Mouse (Mus musculus): Measurements from ENCODE around the gene B230104I21Rik.

The B230104I21Rik gene

GRCm38 (mm10) chr4:154348197-154348786 lies 12.4 kb downstream of the B230104I21Rik start:
- no peak for DNase-seq (ENCODE audit: low spot score)

GRCm38 (mm10) chr4:154352246-154352645 lies 16.3 kb downstream of the B230104I21Rik start:
- no peak for DNase-seq (ENCODE audit: low spot score)

GRCm38 (mm10) chr4:154355408-154355807 lies 19.5 kb downstream of the B230104I21Rik start:
- DNase-seq (ENCODE audit: low spot score), result no peak

- no peak for DNase-seq (ENCODE audit: low spot score)
These were observed 22.4 kb downstream of the B230104I21Rik start for GRCm38 (mm10) chr4:154358370-154358769.

DNA sequence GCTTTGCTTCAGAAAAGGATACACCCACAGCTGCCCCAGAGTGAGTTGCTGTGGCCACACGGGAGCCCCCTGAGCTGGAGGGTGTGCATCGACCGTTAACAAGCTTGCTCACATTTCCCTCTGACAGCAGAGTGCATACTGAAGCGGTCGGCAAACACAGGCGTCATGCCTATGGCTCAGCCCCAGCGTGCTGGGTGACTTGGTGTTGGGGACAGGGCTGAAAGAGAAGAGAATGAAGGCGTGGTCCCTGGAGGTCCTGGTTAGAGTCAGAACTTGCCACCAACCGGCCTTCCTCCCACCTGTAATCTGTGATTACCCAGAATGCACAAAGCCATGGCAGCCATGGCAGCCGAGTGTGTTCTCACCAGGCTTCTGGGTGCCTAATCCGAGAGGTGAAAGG lies 22.9 kb downstream of the B230104I21Rik start:
- DNase-seq (ENCODE audit: low spot score), result no peak

GRCm38 (mm10) chr4:154359762-154360300 lies 23.9 kb downstream of the B230104I21Rik start:
- no peak for DNase-seq (ENCODE audit: low spot score)

DNA sequence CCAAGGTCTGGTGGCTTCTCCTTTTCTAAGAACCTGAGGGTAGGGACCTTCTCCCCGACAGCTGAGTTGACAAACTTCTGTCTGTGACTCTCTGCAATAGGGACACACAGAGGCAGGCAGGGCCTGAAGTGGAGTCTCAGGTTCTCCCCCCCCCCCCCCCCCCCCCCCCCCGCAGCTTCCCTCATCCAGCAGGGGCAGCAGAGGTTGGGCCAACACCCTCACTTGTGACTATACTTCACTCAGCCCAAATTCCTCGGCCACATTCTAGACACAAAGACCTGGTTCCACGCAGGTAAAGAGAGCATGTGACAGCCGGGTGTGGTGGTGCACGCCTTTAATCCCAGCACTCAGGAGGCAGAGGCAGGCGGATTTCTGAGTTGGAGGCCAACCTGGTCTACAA lies 24.5 kb downstream of the B230104I21Rik start:
- DNase-seq (ENCODE audit: low spot score), result no peak

DNA sequence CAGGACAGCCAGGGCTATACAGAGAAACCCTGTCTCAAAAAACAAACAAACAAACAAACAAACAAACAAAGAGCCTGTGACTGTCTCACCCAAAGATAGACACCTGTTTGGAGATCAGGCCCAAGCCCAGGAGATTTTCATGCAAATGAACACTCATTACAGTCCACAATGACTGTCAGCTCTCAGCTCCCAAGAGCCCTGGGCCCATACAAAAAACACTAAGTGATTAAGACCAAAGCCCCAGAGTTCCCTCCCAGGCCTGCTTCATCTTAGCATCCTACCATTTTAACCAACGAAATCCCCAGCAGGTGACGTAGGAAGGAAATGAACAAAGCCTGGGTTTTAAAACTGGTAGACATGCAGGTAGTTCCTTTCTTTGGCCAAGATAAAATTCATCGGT lies 24.9 kb downstream of the B230104I21Rik start:
- no peak for DNase-seq (ENCODE audit: low spot score)

DNA sequence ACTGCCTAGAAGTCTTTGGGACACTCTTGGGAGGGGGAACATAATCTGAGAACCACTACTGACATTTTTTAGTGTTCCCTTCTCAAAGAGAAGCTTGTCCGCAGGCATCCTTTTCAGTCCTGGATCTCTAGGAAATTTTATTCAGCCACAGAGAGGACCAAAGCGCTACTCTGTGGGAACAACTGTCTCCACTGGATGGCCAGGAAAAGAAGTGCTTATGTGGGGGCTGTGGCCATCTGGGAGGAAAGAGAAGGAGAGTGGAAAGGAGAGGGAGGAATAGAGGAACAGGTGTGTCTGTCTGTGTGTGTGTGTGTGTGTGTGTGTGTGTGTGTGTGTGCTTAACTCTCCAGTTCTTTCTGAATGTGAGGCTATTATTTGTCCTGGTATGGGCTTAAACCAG lies 28.8 kb downstream of the B230104I21Rik start:
- DNase-seq (ENCODE audit: low spot score), result no peak

GRCm38 (mm10) chr4:154366836-154367235 lies 30.9 kb downstream of the B230104I21Rik start:
- no peak for DNase-seq (ENCODE audit: low spot score)

GRCm38 (mm10) chr4:154369089-154369488 lies 33.2 kb downstream of the B230104I21Rik start:
- no peak for DNase-seq (ENCODE audit: low spot score)

GRCm38 (mm10) chr4:154370841-154371240 lies 34.9 kb downstream of the B230104I21Rik start:
- DNase-seq (ENCODE audit: low spot score), result no peak

GRCm38 (mm10) chr4:154371542-154372247 lies 35.8 kb downstream of the B230104I21Rik start:
- no peak for DNase-seq (ENCODE audit: low spot score)

DNA sequence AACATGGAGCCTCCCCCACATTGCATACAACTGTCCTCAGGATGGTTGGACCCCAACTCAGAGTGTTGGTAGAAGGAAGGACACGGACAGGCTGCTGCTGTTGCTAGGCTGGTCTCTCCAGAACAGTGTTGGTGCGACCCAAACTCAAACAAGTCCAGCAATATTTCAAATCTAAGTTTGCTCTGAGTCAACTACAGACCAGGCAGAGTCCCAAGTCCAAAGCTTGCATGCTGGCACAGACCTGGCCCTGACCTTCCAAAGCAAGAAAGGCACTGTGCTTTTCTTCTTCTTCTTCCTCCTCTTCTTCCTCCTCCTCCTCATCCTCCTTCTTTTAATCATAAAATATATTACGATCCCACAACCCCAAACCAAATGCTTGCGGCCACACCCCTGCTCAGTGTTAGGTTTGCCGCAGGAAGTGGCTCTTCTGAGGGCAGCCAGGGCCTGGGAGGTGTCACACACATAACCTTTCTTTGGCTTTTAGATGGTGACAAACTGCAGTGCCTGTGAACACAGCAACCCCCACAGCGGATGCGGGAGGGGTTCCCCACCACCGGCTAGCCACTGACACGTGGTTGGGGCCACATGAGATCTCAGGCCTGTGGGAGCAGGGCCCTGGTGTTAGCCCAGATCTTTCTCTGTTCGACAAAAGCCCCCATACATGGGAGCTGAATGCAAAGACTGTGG lies 40.2 kb downstream of the B230104I21Rik start:
- DNase-seq (ENCODE audit: low spot score), result no peak

- no peak for DNase-seq (ENCODE audit: low spot score)
These were observed 42.9 kb downstream of the B230104I21Rik start for GRCm38 (mm10) chr4:154378876-154379275.

DNA sequence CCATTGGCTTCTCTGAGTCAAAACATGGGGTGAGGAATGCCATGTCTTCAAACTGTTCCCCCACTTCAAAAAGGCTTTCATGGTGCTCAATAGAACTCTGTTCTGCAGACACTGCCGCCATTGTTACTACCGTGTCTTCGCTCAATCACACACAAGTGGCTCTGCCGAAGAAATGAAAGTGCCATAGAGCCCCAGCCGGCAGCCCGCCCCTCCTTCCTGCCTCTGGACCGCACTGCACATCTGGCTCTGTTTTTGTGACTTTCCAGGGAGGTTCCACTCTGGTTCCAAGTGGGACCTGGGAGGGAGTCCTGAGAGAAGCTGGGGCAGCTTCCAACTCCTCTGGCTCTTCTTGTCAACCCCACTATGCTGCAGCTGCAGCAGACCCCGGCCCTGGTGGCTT lies 49.3 kb downstream of the B230104I21Rik start:
- no peak for DNase-seq (ENCODE audit: low spot score)

DNA sequence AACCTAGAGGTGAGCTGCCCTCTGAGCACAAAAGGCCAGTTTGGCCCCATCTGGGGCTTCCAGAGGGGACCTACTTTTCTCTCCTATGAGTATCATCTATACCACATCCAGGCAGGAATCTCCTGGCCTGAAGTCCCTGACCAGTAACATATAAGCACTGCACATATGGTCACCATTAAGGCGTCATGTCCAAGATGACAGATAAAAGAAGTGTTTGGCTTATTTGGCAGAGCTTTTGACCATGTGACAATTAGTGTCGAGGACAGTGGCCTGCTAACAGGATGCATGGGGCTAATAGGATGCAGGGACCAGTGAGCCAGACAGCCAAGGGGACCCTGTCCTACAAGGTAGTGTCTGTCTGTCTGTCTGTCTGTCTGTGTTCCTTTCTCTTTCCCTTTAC lies 50.0 kb downstream of the B230104I21Rik start:
- DNase-seq (ENCODE audit: low spot score), result no peak

GRCm38 (mm10) chr4:154386810-154387209 lies 50.9 kb downstream of the B230104I21Rik start:
- no peak for DNase-seq (ENCODE audit: low spot score)

- DNase-seq (ENCODE audit: low spot score), result no peak
These were observed 53.7 kb downstream of the B230104I21Rik start for GRCm38 (mm10) chr4:154389641-154390040.

DNA sequence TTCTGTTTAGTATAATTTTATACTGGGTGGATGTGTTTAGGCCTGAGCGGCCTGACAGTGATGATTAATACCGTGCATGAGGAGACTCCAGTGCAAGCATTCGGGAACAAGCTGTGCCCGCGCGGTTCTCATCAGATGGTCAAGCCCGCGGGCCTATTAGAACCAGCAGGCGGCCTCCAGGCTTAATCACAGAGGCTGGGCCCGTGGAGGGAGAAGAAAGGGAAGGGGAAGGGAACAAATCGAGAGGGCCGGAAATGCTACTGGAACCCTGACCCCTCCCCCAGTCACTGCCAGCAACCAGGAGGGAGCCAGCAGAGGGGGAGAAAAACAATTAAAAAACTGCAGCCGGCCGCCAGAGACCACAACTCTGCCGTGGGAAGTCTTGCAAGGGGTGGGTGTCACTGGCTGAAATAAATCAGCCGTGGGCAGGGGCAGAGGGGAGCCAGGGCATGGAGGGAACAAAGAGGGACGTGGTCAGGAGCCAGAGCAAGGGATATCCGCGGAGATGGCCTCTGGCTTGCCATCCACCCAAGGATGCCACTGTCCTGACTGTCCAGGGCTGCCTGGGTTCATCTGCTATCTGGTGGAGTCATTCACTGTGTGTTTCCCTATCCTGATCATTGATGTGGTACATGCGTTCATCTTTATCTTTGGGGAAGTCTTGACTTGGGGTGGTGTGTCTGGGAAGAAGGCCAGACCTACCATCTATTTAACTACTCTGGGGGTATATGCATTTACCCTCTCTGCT lies 54.6 kb downstream of the B230104I21Rik start:
- no peak for DNase-seq (ENCODE audit: low spot score)

DNA sequence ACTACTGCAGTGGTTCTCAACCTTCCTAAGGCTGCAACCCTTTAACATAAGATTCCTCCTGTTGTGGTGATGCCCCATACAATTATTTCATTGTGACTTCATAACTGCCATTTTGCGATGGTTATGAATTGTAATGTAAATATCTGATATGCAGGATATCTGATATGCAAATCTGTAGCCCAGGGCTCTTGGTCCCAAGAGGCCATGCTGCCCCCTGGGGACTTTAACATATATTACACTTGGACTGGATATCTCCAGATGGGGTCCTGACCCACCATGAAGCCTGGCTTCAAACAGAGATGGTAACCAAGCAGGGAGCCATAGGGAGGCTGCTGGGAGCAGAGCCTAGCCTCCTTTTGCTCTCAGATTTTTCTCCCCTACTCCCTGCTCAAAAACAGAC lies 56.7 kb downstream of the B230104I21Rik start:
- no peak for DNase-seq (ENCODE audit: low spot score)

Measured in urinary bladder, postnatal 25 days (tissue).